Mouse (Mus musculus) myocyte (in vitro differentiated cells): ENCODE measurements around the gene Lsm14b.
A peak's percentile ranks its signal among the peaks of the same experiment; 100 is the strongest.

Experiments
- CEBPB ChIP-seq: IDR thresholded peaks from 2 replicates; pipeline ENCODE4 v1.6.1; 2011; ENCODE audit warnings: mild to moderate bottlenecking, moderate library complexity; ENCODE audit not compliant: poor library complexity, insufficient read depth, severe bottlenecking
- E2F4 ChIP-seq: IDR thresholded peaks from one replicate; pipeline ENCODE4 v1.6.1; 2011; ENCODE audit warnings: mild to moderate bottlenecking, control low read depth, moderate library complexity; ENCODE audit not compliant: insufficient read depth
- MAX ChIP-seq: IDR thresholded peaks from one replicate; pipeline ENCODE4 v1.6.1; 2011; ENCODE audit warnings: low read depth, mild to moderate bottlenecking, control low read depth
- MYOG ChIP-seq, 3 experiments: IDR thresholded peaks; one replicate each; pipeline ENCODE4 v1.6.1; 2011; ENCODE audit warnings: control low read depth in 2 of 3, low read depth in 2 of 3, mild to moderate bottlenecking in 2 of 3; ENCODE audit not compliant: insufficient read length in 2 of 3, control insufficient read depth in 1 of 3, insufficient read depth in 1 of 3
- POLR2A ChIP-seq: IDR thresholded peaks from one replicate; pipeline ENCODE4 v1.6.1; 2011; ENCODE audit warnings: low read depth, mild to moderate bottlenecking, control low read depth, moderate library complexity; ENCODE audit not compliant: insufficient read length
- POLR2AphosphoS2 ChIP-seq: IDR thresholded peaks from one replicate; pipeline ENCODE4 v1.6.1; 2011; ENCODE audit warnings: low read depth, control low read depth; ENCODE audit not compliant: insufficient read length
- REST ChIP-seq: IDR thresholded peaks from one replicate; pipeline ENCODE4 v1.6.1; 2011; ENCODE audit warnings: mild to moderate bottlenecking, control low read depth, moderate library complexity; ENCODE audit not compliant: insufficient read depth, insufficient read length
- TCF3 ChIP-seq: IDR thresholded peaks from one replicate; pipeline ENCODE4 v1.6.1; 2011; ENCODE audit warnings: low read depth, control low read depth; ENCODE audit not compliant: insufficient read length
- USF1 ChIP-seq: IDR thresholded peaks from one replicate; pipeline ENCODE4 v1.6.1; 2011; ENCODE audit warnings: low read depth, mild to moderate bottlenecking, control low read depth, moderate library complexity

DNA sequence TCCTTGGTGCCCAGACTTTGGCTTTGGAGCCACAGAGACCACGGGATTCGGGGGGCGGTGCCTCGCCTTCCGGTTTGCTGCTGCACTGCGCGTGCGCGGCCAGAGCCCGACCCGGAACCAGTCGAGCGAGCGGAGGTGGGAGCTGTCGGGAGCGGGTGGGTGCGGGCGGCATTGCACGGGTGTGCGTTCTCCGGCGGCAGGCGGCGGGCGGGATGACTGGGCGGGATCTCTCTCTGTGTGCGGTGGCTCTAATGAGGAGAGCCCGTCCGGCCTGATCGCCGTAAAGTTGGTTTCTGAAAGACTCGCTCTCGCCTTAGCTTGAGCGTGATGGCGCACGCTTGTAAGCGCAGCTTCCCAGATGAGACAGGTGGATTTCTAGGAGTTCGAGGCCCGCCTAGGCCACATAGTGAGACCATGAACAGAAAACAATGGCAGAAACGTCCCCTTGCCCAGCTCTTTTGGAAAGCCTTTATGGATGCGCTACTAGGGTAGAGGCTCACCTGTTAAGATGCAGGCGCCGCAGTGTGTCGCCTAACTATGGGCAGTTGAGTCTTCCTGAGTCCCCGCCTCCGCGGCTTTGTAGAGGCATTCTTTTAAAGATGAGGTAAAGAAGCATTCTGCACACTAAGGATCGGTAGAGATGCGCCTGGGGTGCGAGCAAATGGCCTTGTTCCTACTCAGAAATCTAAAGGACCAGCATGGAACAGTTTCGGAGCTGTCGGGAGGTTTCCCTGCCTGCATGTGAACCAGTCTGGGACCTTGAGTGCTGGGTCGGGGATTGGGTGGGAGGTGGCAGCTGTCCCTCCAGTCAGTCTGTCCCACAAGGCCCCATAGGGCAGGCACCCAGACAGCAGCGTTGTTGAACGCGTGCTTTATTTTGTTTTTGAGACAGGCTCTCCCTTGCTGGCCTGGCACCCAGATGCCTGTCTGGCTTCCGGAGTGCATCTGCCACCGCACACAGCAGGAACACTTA, 46.0 kb downstream of the Lsm14b start, which contains the start of gene Mtg2:
- peak; percentile 94 for TF ChIP-seq POLR2A
- TF ChIP-seq POLR2AphosphoS2 = peak; percentile 95
- no peak for TF ChIP-seq TCF3
- TF ChIP-seq MYOG (IDR thresholded peaks at IDR 0.05; ENCODE audit: control insufficient read depth in 1 of 3, insufficient read depth in 1 of 3, insufficient read length in 2 of 3, low read depth in 2 of 3) = peak in 1 of 3 experiments; percentile 38
- TF ChIP-seq REST = no peak
- TF ChIP-seq USF1 = no peak
- no peak for TF ChIP-seq E2F4
- no peak for TF ChIP-seq CEBPB
- no peak for TF ChIP-seq MAX
